Mouse (Mus musculus) midbrain, postnatal 0 days (tissue): Measurements from ENCODE around the gene Slc6a18. TPM values are rescaled to one million over a fixed set of nuclear protein-coding genes. Genes with fewer than 3 reads are reported as not detected.

Source experiments
- ATAC-seq: fragments of 200-750 bp; cut with Nextera tagmentation; 2 replicates; pipeline ENCODE4 v1.8.0; 2017; ENCODE audit warnings: moderate number of reproducible peaks, mild to moderate bottlenecking, moderate TSS enrichment, moderate library complexity; ENCODE audit not compliant: low FRiP score
- DNase-seq: peaks from one replicate; pipeline ENCODE4 v3.0.0-alpha.2; 2015; ENCODE audit warnings: low spot score
- H3K27ac ChIP-seq: fragments of 300-500 bp; sonication (generic); 2 replicates; pipeline ENCODE4 v1.5.1; 2014; ENCODE audit warnings: low read depth, mild to moderate bottlenecking, low read length, mixed read lengths
- H3K27me3 ChIP-seq: fragments of 300-500 bp; sonication (generic); 2 replicates; pipeline ENCODE4 v1.6.1; 2014; ENCODE audit warnings: low read length, control low read depth, mixed read lengths; ENCODE audit not compliant: insufficient read depth
- H3K36me3 ChIP-seq: fragments of 300-500 bp; sonication (generic); 2 replicates; pipeline ENCODE4 v1.6.1; 2014; ENCODE audit warnings: low read length, control low read depth, mixed read lengths; ENCODE audit not compliant: insufficient read depth
- H3K4me1 ChIP-seq: fragments of 300-500 bp; sonication (generic); 2 replicates; pipeline ENCODE4 v1.6.1; 2014; ENCODE audit warnings: mild to moderate bottlenecking, control low read depth, antibody characterized with exemption, low read length, mixed read lengths; ENCODE audit not compliant: insufficient read depth
- H3K4me2 ChIP-seq: fragments of 300-500 bp; sonication (generic); 2 replicates; pipeline ENCODE4 v1.6.1; 2014; ENCODE audit warnings: low read depth, mild to moderate bottlenecking, low read length, mixed read lengths; ENCODE audit not compliant: poor library complexity, severe bottlenecking
- H3K4me3 ChIP-seq: fragments of 300-500 bp; sonication (generic); 2 replicates; pipeline ENCODE4 v1.5.1; 2014; ENCODE audit warnings: low read depth, mild to moderate bottlenecking, low read length, moderate library complexity
- H3K9ac ChIP-seq: fragments of 300-500 bp; sonication (generic); replicated peaks from 2 replicates; pipeline ENCODE4 v1.6.1; 2014; ENCODE audit warnings: mild to moderate bottlenecking, low read length, moderate library complexity, mixed read lengths; ENCODE audit not compliant: poor library complexity, severe bottlenecking
- H3K9me3 ChIP-seq: fragments of 300-500 bp; sonication (generic); 2 replicates; pipeline ENCODE4 v1.6.1; 2016; ENCODE audit warnings: low read length, control low read depth
- CTCF ChIP-seq: IDR thresholded peaks from 2 replicates; pipeline ENCODE4 v1.5.1; 2016; ENCODE audit warnings: antibody characterized with exemption, mild to moderate bottlenecking
- WGBS: fragments of 180-500 bp; shearing (Covaris S2); extraction: QIAGEN DNeasy Blood & Tissue Kit; methylation state at CpG from one replicate; pipeline ENCODE4 v1.1.7; 2014; 5-methylcytosine and 5-hydroxymethylcytosine counted together
- polyA plus RNA-seq: library from polyadenylated mRNA; unstranded; fragments of >200 nt; fragmentation: Nextera tagmentation; extraction: Ambion mirVana; gene quantifications from 2 replicates; pipeline ENCODE4 v1.2.1, GENCODE M21; 2015
- total RNA-seq: library from RNA; depleted of rRNA; stranded (reverse); fragments of >200 nt; gene quantifications from 2 replicates; pipeline ENCODE4 v1.2.3, GENCODE M21; 2014

Gene Slc6a18
- total and polyA plus RNA-seq, 2 experiments from 2014 or later, result not detected

GRCm38 (mm10) chr13:73693333-73693732 is 15.5 kb upstream of the Slc6a18 start:
- DNase-seq, result no peak
- TF ChIP-seq CTCF, result no peak
- H3K4me2 ChIP-seq, result no peak overlapping the region
- no peaks in the 10 kb centered on the region for H3K9me3 ChIP-seq
- H3K27me3 ChIP-seq, result no peaks in the 10 kb centered on the region
- no peak overlapping the region for H3K27ac ChIP-seq
- WGBS, result 63% methylated on average over 2 of the region's 2 CpGs
- no peaks in the 10 kb centered on the region for H3K36me3 ChIP-seq
- no peak for ATAC-seq
- H3K4me1 ChIP-seq, result no peaks in the 10 kb centered on the region
- H3K9ac ChIP-seq, result no peak overlapping the region
- H3K4me3 ChIP-seq, result no peak overlapping the region

- Histone ChIP-seq H3K27me3 (no peaks in the 10 kb centered on the region), H3K9ac (no peak overlapping the region), H3K4me3 (no peak overlapping the region), H3K9me3 (no peaks in the 10 kb centered on the region), H3K4me2 (no peak overlapping the region), H3K36me3 (no peaks in the 10 kb centered on the region), H3K4me1 (no peaks in the 10 kb centered on the region), H3K27ac (no peak overlapping the region)
- peak; percentile 70 for TF ChIP-seq CTCF
- WGBS, result 35% methylated on average over 10 of the region's 10 CpGs
- DNase-seq (peak; percentile 67), ATAC-seq (peak; percentile 62)
Measured at GRCm38 (mm10) chr13:73692249-73692868, 14.5 kb upstream of the Slc6a18 start.

GRCm38 (mm10) chr13:73688934-73689333 is 11.1 kb upstream of the Slc6a18 start:
- 86% methylated on average over 4 of the region's 4 CpGs for WGBS
- TF ChIP-seq CTCF, result no peak
- ATAC-seq, result no peak
- H3K4me1 ChIP-seq, result no peaks in the 10 kb centered on the region
- no peaks in the 10 kb centered on the region for H3K9me3 ChIP-seq
- no peaks in the 10 kb centered on the region for H3K27me3 ChIP-seq
- no peak overlapping the region for H3K27ac ChIP-seq
- no peaks in the 10 kb centered on the region for H3K36me3 ChIP-seq
- no peak overlapping the region for H3K9ac ChIP-seq
- no peak for DNase-seq
- no peak overlapping the region for H3K4me3 ChIP-seq
- H3K4me2 ChIP-seq, result no peak overlapping the region

GRCm38 (mm10) chr13:73687601-73688000 is 9.8 kb upstream of the Slc6a18 start:
- Histone ChIP-seq H3K9ac (no peak overlapping the region), H3K36me3 (no peaks in the 10 kb centered on the region), H3K9me3 (no peaks in the 10 kb centered on the region), H3K4me1 (no peaks in the 10 kb centered on the region), H3K27me3 (no peaks in the 10 kb centered on the region), H3K27ac (no peak overlapping the region), H3K4me2 (no peak overlapping the region), H3K4me3 (no peak overlapping the region)
- DNase-seq, result no peak
- 75% methylated on average over 3 of the region's 3 CpGs for WGBS
- no peak for ATAC-seq
- TF ChIP-seq CTCF, result no peak

GRCm38 (mm10) chr13:73685502-73685901 is 7.7 kb upstream of the Slc6a18 start:
- no peaks in the 10 kb centered on the region for H3K4me1 ChIP-seq
- H3K4me3 ChIP-seq, result no peak overlapping the region
- no peak overlapping the region for H3K4me2 ChIP-seq
- ATAC-seq, result no peak
- H3K36me3 ChIP-seq, result no peaks in the 10 kb centered on the region
- H3K9ac ChIP-seq, result no peak overlapping the region
- 84% methylated on average over 6 of the region's 6 CpGs for WGBS
- H3K9me3 ChIP-seq, result no peaks in the 10 kb centered on the region
- H3K27ac ChIP-seq, result no peak overlapping the region
- TF ChIP-seq CTCF, result no peak
- H3K27me3 ChIP-seq, result no peaks in the 10 kb centered on the region
- no peak for DNase-seq

- TF ChIP-seq CTCF, result no peak
- 77% methylated on average over 1 of the region's 1 CpGs for WGBS
Measured at GRCm38 (mm10) chr13:73684412-73684811, 6.6 kb upstream of the Slc6a18 start.

More at GRCm38 (mm10) chr13:73684412-73684811, 6.6 kb upstream of the Slc6a18 start:
- Histone ChIP-seq H3K27ac (no peak overlapping the region), H3K9ac (no peak overlapping the region), H3K4me2 (no peak overlapping the region), H3K27me3 (no peaks in the 10 kb centered on the region), H3K4me3 (no peak overlapping the region), H3K4me1 (no peaks in the 10 kb centered on the region), H3K36me3 (no peaks in the 10 kb centered on the region), H3K9me3 (no peaks in the 10 kb centered on the region)
- no peak for ATAC-seq
- no peak for DNase-seq
